Mouse (Mus musculus): ENCODE data around the gene Zfp599.

The Zfp599 gene

GRCm38 (mm10) chr9:22217858-22218493, 41.7 kb downstream of the Zfp599 start:
- no peak for DNase-seq

- no peak for DNase-seq
Measured at GRCm38 (mm10) chr9:22216705-22217104, 43.0 kb downstream of the Zfp599 start.

DNA sequence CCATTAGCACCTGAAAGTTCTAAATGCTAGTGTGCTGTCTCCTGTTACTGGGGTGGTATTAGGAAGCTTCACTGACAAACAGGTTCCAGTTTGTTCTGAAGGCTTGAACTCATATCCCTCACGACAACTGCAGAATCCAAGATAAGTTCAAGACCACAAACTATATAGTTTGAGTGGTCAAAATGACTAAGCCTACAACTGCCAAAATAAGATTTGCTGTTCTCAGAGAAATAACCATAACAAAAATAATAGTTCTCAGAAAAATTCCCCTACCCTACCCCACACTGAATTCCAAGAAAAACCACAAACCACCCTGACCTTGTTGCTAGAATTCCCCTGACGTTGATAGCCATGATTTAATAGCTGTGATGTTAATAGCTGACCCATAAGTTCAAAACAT, 45.1 kb downstream of the Zfp599 start:
- no peak for DNase-seq

DNA sequence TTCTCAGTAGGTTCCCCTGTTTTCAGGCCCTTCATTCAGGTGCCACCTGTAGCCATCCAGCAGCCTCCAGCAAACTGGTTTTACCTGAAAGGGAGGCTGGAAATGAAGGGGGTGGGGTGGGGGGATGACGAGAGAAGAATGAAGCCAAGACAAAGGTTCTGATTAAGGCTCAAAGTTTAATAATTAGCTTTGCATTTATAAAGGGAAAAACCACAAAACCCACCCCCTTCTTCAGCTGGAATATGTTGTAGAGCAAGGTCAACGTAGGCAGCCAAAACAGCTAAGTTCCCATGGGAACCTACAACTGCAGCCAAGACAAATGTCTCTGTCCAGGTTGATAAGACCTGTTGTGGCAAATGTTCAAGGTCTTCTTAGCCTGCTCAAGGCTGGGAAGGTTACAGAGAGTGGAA, 45.9 kb downstream of the Zfp599 start:
- no peak for DNase-seq

Measured in cerebellum, adult 11 months (tissue).